Mouse (Mus musculus) liver, embryonic 15.5 days (tissue): ENCODE results near the gene Ffar4. TPM values are rescaled to one million over a fixed set of nuclear protein-coding genes. Genes with fewer than 3 reads are reported as not detected.

Experiments used
- ATAC-seq: fragments of 200-750 bp; cut with Nextera tagmentation; 2 replicates; pipeline ENCODE4 v1.8.0; 2017; ENCODE audit warnings: moderate number of reproducible peaks, mild to moderate bottlenecking, moderate library complexity; ENCODE audit not compliant: insufficient read depth
- H3K27ac ChIP-seq: fragments of 300-500 bp; sonication (generic); replicated peaks from 2 replicates; pipeline ENCODE4 v1.5.1; 2015; ENCODE audit warnings: mild to moderate bottlenecking, inconsistent platforms
- H3K27me3 ChIP-seq: fragments of 300-500 bp; sonication (generic); 2 replicates; pipeline ENCODE4 v1.6.1; 2015; ENCODE audit warnings: mild to moderate bottlenecking, inconsistent platforms
- H3K36me3 ChIP-seq: fragments of 300-500 bp; sonication (generic); replicated peaks from 2 replicates; pipeline ENCODE4 v1.6.1; 2015; ENCODE audit warnings: moderate library complexity, mild to moderate bottlenecking, inconsistent platforms
- H3K4me1 ChIP-seq: fragments of 300-500 bp; sonication (generic); replicated peaks from 2 replicates; pipeline ENCODE4 v1.6.1; 2015; ENCODE audit warnings: inconsistent platforms
- H3K4me2 ChIP-seq: fragments of 300-500 bp; sonication (generic); 2 replicates; pipeline ENCODE4 v1.6.1; 2015; ENCODE audit warnings: moderate library complexity, mild to moderate bottlenecking, inconsistent platforms
- H3K4me3 ChIP-seq: fragments of 300-500 bp; sonication (generic); replicated peaks from 2 replicates; pipeline ENCODE4 v1.5.1; 2015; ENCODE audit warnings: mild to moderate bottlenecking, inconsistent platforms
- H3K9ac ChIP-seq: fragments of 300-500 bp; sonication (generic); 2 replicates; pipeline ENCODE4 v1.6.1; 2015; ENCODE audit warnings: moderate library complexity, mild to moderate bottlenecking, inconsistent platforms
- H3K9me3 ChIP-seq: fragments of 300-500 bp; sonication (generic); replicated peaks from 2 replicates; pipeline ENCODE4 v1.6.1; 2016; ENCODE audit warnings: inconsistent platforms
- WGBS: fragments of 180-500 bp; shearing (Covaris S2); methylation state at CpG from one replicate; pipeline ENCODE4 v1.1.7; 2015; ENCODE audit warnings: mixed read lengths; ENCODE audit not compliant: insufficient replicate concordance; 5-methylcytosine and 5-hydroxymethylcytosine counted together
- polyA plus RNA-seq: library from polyadenylated mRNA; unstranded; fragments of >200 nt; fragmentation: Nextera tagmentation; extraction: Ambion mirVana; gene quantifications from 2 replicates; pipeline ENCODE4 v1.2.1, GENCODE M21; 2015

The Ffar4 gene
- polyA plus RNA-seq, 1 experiment from 2014 or later: 0.20 TPM

DNA sequence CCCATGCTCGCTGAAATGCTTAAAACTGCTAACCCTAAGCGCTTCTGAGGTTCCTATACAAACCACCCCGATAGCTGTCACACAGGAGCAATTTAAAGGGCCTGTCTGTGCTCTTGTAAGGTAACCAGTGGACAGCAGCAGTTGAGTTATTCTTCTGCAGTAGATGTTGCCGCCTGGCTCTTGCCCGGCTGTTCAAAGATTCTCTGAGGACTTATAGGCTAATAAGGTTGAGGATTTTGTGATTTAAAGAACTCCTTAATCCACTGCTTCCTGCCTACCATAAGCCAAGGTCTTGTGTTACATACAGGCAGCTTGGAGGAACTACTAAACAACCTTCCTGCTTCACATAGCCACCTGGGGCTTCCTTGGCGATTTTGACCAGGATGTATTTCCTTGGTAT lies 35.6 kb downstream of the Ffar4 start, which contains the start of gene Pde6c:
TSS of gene Pde6c (plus strand) at position 301 of the 400 bp plus-strand sequence.
- 0 out of 2 replicates have a peak within 1 kb of the TSS, but pooled peaks have one; percentile 41 for H3K27ac ChIP-seq
- ATAC-seq: no peak
- WGBS: 58% methylated on average over 6 of the region's 6 CpGs
- H3K4me3 ChIP-seq: no peak within 1 kb of the TSS
- H3K27me3 ChIP-seq: no peaks in the 10 kb centered on the region
- no peaks in the 10 kb centered on the region for H3K9me3 ChIP-seq
- H3K4me1 ChIP-seq: peaks cover 19% of the 10 kb centered on the region
- no peaks in the 10 kb centered on the region for H3K36me3 ChIP-seq
- H3K9ac ChIP-seq: no peak within 1 kb of the TSS
- no peak within 1 kb of the TSS for H3K4me2 ChIP-seq

GRCm38 (mm10) chr19:38133986-38134385 lies 37.1 kb downstream of the Ffar4 start:
- Histone ChIP-seq H3K36me3 (no peaks in the 10 kb centered on the region), H3K4me2 (no peak overlapping the region)
- WGBS: 56% methylated on average over 11 of the region's 11 CpGs

GRCm38 (mm10) chr19:38134806-38135205 lies 37.9 kb downstream of the Ffar4 start:
- H3K27ac ChIP-seq: peak overlapping the region; percentile 55; the same call in 1 of the 2 replicates
- no peaks in the 10 kb centered on the region for H3K27me3 ChIP-seq
- ATAC-seq: no peak
- H3K4me3 ChIP-seq: no peak overlapping the region
- H3K4me2 ChIP-seq: no peak overlapping the region
- peaks cover 19% of the 10 kb centered on the region for H3K4me1 ChIP-seq
- no peaks in the 10 kb centered on the region for H3K36me3 ChIP-seq
- WGBS: 43% methylated on average over 6 of the region's 6 CpGs
- H3K9me3 ChIP-seq: no peaks in the 10 kb centered on the region
- H3K9ac ChIP-seq: no peak overlapping the region

More at GRCm38 (mm10) chr19:38133986-38134385, 37.1 kb downstream of the Ffar4 start:
- Histone ChIP-seq H3K4me3 (no peak overlapping the region), H3K9ac (no peak overlapping the region), H3K4me1 (peaks cover 19% of the 10 kb centered on the region), H3K27ac (peak overlapping the region; percentile 55; the same call in 1 of the 2 replicates), H3K9me3 (no peaks in the 10 kb centered on the region), H3K27me3 (no peaks in the 10 kb centered on the region)
- ATAC-seq: peak; percentile 82

DNA sequence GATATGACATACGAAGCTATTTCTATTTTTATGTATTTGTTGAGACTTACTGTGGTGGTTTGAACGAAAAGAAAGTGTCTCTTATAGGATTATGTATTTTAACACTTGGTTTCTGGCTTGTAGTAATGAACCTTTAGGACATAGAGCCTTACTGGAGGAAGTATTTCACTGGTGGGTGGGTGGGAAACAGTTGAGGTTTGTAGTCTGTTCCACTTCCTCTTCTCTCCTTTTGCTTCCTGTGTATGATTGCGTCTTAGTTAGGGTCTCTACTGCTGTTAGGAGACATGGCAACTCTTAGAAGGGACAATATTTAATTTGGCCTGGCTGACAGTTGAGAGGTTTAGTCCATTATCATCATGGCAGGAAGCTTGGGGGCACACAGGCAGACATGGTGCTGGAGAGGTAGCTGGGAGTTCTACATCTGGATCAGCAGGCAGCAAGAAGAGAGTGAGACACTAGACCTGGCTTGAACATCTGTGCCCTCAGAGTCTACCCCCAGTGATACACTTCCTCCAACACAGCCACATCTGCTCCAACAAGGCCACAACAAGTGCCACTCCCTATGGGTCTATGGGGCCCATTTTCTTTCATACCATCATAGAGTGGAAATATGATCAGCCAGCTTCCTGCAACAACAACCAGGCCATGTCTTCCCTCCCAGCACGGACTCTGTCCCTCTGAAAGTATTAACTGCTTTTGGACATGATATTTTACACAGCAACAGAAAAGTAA lies 46.8 kb downstream of the Ffar4 start:
- no peak overlapping the region for H3K4me2 ChIP-seq
- H3K9ac ChIP-seq: no peak overlapping the region
- H3K4me3 ChIP-seq: no peak overlapping the region
- H3K4me1 ChIP-seq: no peaks in the 10 kb centered on the region
- WGBS: 25% methylated on average over 4 of the region's 4 CpGs
- no peak overlapping the region for H3K27ac ChIP-seq
- no peaks in the 10 kb centered on the region for H3K9me3 ChIP-seq
- no peaks in the 10 kb centered on the region for H3K36me3 ChIP-seq
- H3K27me3 ChIP-seq: no peaks in the 10 kb centered on the region
- no peak for ATAC-seq

DNA sequence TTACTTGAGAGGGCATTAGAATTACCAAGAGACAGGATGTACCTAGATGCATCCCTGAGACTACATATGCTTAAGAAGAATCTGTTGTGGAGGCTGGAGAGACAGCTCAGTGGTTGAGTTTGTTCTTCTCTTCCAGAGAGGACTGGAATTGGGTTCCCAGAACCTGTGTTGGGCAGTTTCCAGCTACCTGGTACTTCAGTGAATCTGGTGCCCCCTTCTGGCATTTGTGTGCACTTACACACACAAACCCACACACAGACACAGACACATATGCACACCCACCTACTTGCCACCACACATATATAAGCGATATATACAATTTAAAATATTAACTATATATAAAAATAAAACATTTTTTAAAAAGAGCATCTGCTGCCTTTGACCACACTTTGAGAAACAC lies 59.4 kb downstream of the Ffar4 start:
- Histone ChIP-seq H3K9me3 (no peaks in the 10 kb centered on the region), H3K4me1 (0 out of 2 replicates have a peak, but pooled peaks cover 4% of the 10 kb centered on the region), H3K27me3 (no peaks in the 10 kb centered on the region), H3K27ac (no peak overlapping the region), H3K4me3 (no peak overlapping the region), H3K36me3 (no peaks in the 10 kb centered on the region), H3K9ac (no peak overlapping the region), H3K4me2 (no peak overlapping the region)
- WGBS: 70% methylated on average over 1 of the region's 1 CpGs
- ATAC-seq: no peak

DNA sequence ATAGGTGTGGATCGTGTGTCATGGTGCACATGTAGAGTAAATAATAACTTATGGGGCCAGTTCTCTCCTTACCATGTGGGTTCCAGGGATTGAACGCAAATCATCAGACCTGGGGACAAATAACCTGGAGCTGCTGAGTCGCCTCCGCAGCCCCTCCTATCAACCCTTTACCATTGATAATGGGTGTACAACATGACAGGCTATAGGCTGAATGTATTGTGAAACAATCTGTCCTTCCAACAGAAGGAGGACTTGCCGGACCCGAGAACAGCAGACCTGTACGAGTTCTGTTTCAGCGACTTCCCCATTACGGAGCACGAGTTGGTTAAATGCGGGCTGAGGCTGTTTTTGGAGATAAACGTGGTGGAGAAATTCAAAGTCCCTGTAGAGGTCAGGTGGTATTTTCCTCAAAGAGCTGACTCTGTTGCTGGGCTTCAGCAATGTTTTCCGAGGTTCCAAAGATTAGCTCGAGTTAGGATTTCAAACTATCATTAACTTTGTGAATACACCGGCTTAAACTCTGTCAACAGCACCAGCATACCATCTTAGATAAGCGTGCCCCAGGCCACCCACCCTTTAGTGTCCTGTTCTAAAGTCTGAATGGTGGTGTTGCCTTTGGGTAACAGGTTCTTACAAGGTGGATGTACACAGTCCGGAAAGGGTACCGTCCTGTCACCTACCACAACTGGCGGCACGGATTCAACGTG lies 64.9 kb downstream of the Ffar4 start:
- peak; percentile 77 for ATAC-seq
- Histone ChIP-seq H3K27me3 (no peaks in the 10 kb centered on the region), H3K27ac (peak overlapping the region; percentile 76), H3K9me3 (no peaks in the 10 kb centered on the region), H3K4me1 (0 out of 2 replicates have a peak, but pooled peaks cover 4% of the 10 kb centered on the region), H3K9ac (no peak overlapping the region), H3K4me2 (peak overlapping the region; percentile 37), H3K36me3 (no peaks in the 10 kb centered on the region), H3K4me3 (peak overlapping the region; percentile 26)
- 62% methylated on average over 21 of the region's 21 CpGs for WGBS

Other genes with a start within 250 kb of the Ffar4 start
- gene Myof, start 53.5 kb upstream of the Ffar4 start, polyA plus RNA-seq: 1.1 and 1.6 TPM in 2 replicates
- gene Cep55, start 42.1 kb upstream of the Ffar4 start, polyA plus RNA-seq: 4.7 and 5.3 TPM in 2 replicates
- 1,815 and 1,906 TPM in 2 replicates for gene Rbp4, start 28.2 kb downstream of the Ffar4 start, polyA plus RNA-seq
- gene Pde6c, start 35.7 kb downstream of the Ffar4 start, polyA plus RNA-seq: 5.5 and 5.8 TPM in 2 replicates
- 10.9 and 11.1 TPM in 2 replicates for gene Fra10ac1, start 127.1 kb downstream of the Ffar4 start, polyA plus RNA-seq
- 0.03 and 0.12 TPM in 2 replicates for gene Lgi1, start 167.5 kb downstream of the Ffar4 start, polyA plus RNA-seq